In the genomic region with DNA sequence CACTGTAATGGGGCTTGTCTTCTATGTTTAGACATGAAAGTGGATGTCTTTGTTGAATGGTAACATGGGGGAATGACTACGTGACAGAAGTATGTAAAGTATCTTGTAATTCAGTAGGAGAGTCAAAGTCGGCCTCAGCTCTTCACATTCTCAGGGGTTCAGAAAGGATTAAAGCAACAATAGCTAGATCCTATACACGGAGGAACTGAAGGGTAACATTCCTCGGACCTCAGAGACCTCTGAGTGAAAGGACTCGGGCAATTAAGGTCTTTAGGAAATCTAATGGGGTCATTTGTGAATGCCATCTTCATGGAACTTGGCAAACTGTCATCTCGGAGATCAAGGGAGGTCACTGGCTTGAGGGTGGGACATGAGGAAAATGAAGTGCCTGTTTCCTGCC, we compare ENCODE assay signal across 15 mouse cellular contexts.
DNase-seq lines count a peak whose midpoint lies in the region; ATAC-seq and TF ChIP-seq lines count a peak whose summit lies in the region.
"Had no signal": no experiment of that assay in that cellular context is flagged by ENCODE, and none has a peak within 500 bp of the region (broad histone marks: within the 10 kb centered on the region; RNA-seq: fewer than 3 reads in every experiment).

No protein-coding gene starts in this region.

- H3K4me1 ChIP-seq in kidney, adult 2 months (ENCODE audit: control insufficient read depth, insufficient read depth, low read length), result no peaks in the 10 kb centered on the region
- no peaks in the 10 kb centered on the region for H3K4me1 ChIP-seq in kidney, embryonic 14.5 days (ENCODE audit: control insufficient read depth, insufficient read depth, low read length)
- peaks cover 6% of the 10 kb centered on the region; the same call in 1 of the 2 replicates for H3K4me1 ChIP-seq in midbrain, embryonic 11.5 days (ENCODE audit: control insufficient read depth, insufficient read depth, low read length)
- peaks cover 6% of the 10 kb centered on the region for H3K4me1 ChIP-seq in midbrain, embryonic 16.5 days (ENCODE audit: control insufficient read depth, insufficient read depth, low read length)
- H3K4me1 ChIP-seq in embryonic facial prominence, embryonic 13.5 days, result peaks cover 18% of the 10 kb centered on the region
- H3K4me1 ChIP-seq: intestine, embryonic 15.5 days; liver, embryonic 15.5 days had no signal

- no peak for ATAC-seq in kidney, embryonic 14.5 days (ENCODE audit: low FRiP score, low TSS enrichment)
- no peak for ATAC-seq in midbrain, embryonic 11.5 days (ENCODE audit: low FRiP score)
- ATAC-seq in midbrain, embryonic 16.5 days, result no peak
- ATAC-seq in embryonic facial prominence, embryonic 13.5 days (ENCODE audit: insufficient number of reproducible peaks, insufficient read depth, low FRiP score, low TSS enrichment, low read depth), result no peak
- no peak for ATAC-seq in megakaryocyte, adult 5-6 weeks (ENCODE audit: poor library complexity, severe bottlenecking)
- ATAC-seq: intestine, embryonic 15.5 days; midbrain, embryonic 15.5 days had no signal

- DNase-seq in kidney, adult 2 months, result peak; percentile 23
- peak; percentile 88 for DNase-seq in midbrain, embryonic 11.5 days (ENCODE audit: low spot score, missing footprints)
- no peak for DNase-seq in left cerebral cortex, postnatal 10 days (ENCODE audit: extremely low spot score in 1 of 2, low spot score in 2 of 2)
- DNase-seq: adrenal gland, adult 8-10 months; right cerebral cortex, adult 18-20 months had no signal

- no peaks in the 10 kb centered on the region for H3K36me3 ChIP-seq in kidney, adult 2 months (ENCODE audit: control insufficient read depth, insufficient read depth, low read length)
- H3K36me3 ChIP-seq in kidney, embryonic 14.5 days (ENCODE audit: control insufficient read depth, insufficient read depth, low read length), result no peaks in the 10 kb centered on the region
- H3K36me3 ChIP-seq in midbrain, embryonic 11.5 days (ENCODE audit: control insufficient read depth, insufficient read depth, low read length), result no peaks in the 10 kb centered on the region
- H3K36me3 ChIP-seq in midbrain, embryonic 16.5 days (ENCODE audit: control insufficient read depth, insufficient read depth, low read length), result no peaks in the 10 kb centered on the region
- H3K36me3 ChIP-seq in embryonic facial prominence, embryonic 13.5 days, result no peaks in the 10 kb centered on the region
- H3K36me3 ChIP-seq: intestine, embryonic 15.5 days; limb, embryonic 10.5 days; liver, embryonic 15.5 days; midbrain, embryonic 15.5 days; neural tube, embryonic 13.5 days had no signal

- H3K27me3 ChIP-seq in kidney, adult 2 months (replicated peaks; ENCODE audit: control insufficient read depth, insufficient read depth, low read length), result no peaks in the 10 kb centered on the region
- no peaks in the 10 kb centered on the region for H3K27me3 ChIP-seq in kidney, embryonic 14.5 days (ENCODE audit: control insufficient read depth, insufficient read depth, low read length)
- peaks cover 2% of the 10 kb centered on the region; the same call in 1 of the 2 replicates for H3K27me3 ChIP-seq in midbrain, embryonic 11.5 days (ENCODE audit: control insufficient read depth, insufficient read depth, low read length)
- H3K27me3 ChIP-seq in midbrain, embryonic 16.5 days (ENCODE audit: control insufficient read depth, insufficient read depth, low read depth, low read length), result no peaks in the 10 kb centered on the region
- no peaks in the 10 kb centered on the region for H3K27me3 ChIP-seq in embryonic facial prominence, embryonic 13.5 days
- H3K27me3 ChIP-seq: CH12.LX; intestine, embryonic 15.5 days; liver, embryonic 15.5 days; midbrain, embryonic 15.5 days; neural tube, embryonic 13.5 days had no signal

- TF ChIP-seq POLR2A in kidney, adult 2 months (IDR thresholded peaks at IDR 0.05; ENCODE audit: low read depth, low read length), result no peak

- H3K9ac ChIP-seq in kidney, embryonic 14.5 days (ENCODE audit: low read depth, low read length), result no peak overlapping the region
- H3K9ac ChIP-seq in midbrain, embryonic 11.5 days (ENCODE audit: low read length), result no peak overlapping the region
- H3K9ac ChIP-seq in midbrain, embryonic 16.5 days (ENCODE audit: low read depth, low read length), result no peak overlapping the region
- H3K9ac ChIP-seq in embryonic facial prominence, embryonic 13.5 days, result no peak overlapping the region
- H3K9ac ChIP-seq: intestine, embryonic 15.5 days; liver, embryonic 15.5 days; midbrain, embryonic 15.5 days; neural tube, embryonic 13.5 days had no signal

- WGBS in kidney, adult 2 months, result 15% methylated on average over 6 of the region's 6 CpGs
- WGBS in kidney, embryonic 14.5 days, result 21% methylated on average over 6 of the region's 6 CpGs
- 4% methylated on average over 6 of the region's 6 CpGs for WGBS in midbrain, embryonic 11.5 days
- 3% methylated on average over 6 of the region's 6 CpGs for WGBS in midbrain, embryonic 16.5 days
- 14% methylated on average over 6 of the region's 6 CpGs for WGBS in embryonic facial prominence, embryonic 13.5 days

- H3K4me2 ChIP-seq in kidney, embryonic 14.5 days (replicated peaks; ENCODE audit: low read depth, low read length), result no peak overlapping the region
- H3K4me2 ChIP-seq in midbrain, embryonic 11.5 days, result no peak overlapping the region
- no peak overlapping the region; the same call in 1 of the 2 replicates for H3K4me2 ChIP-seq in midbrain, embryonic 16.5 days (ENCODE audit: low read length)
- peak overlapping the region; percentile 18; the same call in 1 of the 2 replicates for H3K4me2 ChIP-seq in embryonic facial prominence, embryonic 13.5 days
- H3K4me2 ChIP-seq: intestine, embryonic 15.5 days; liver, embryonic 15.5 days; midbrain, embryonic 15.5 days; neural tube, embryonic 13.5 days had no signal

- H3K27ac ChIP-seq in kidney, adult 2 months (ENCODE audit: insufficient read depth, low read depth, low read length), result no peak overlapping the region
- H3K27ac ChIP-seq in kidney, embryonic 14.5 days (ENCODE audit: low read depth, low read length), result no peak overlapping the region
- H3K27ac ChIP-seq in midbrain, embryonic 11.5 days (ENCODE audit: low read depth, low read length), result no peak overlapping the region
- H3K27ac ChIP-seq in midbrain, embryonic 16.5 days (ENCODE audit: low read length), result no peak overlapping the region
- H3K27ac ChIP-seq in embryonic facial prominence, embryonic 13.5 days, result peak overlapping the region; percentile 17; the same call in 1 of the 2 replicates
- H3K27ac ChIP-seq: intestine, embryonic 15.5 days; limb, embryonic 10.5 days; liver, embryonic 15.5 days; midbrain, embryonic 15.5 days; neural tube, embryonic 13.5 days had no signal

- no peaks in the 10 kb centered on the region for H3K9me3 ChIP-seq in kidney, embryonic 14.5 days (ENCODE audit: control insufficient read depth, low read length)
- H3K9me3 ChIP-seq in midbrain, embryonic 11.5 days (ENCODE audit: control insufficient read depth, low read length), result no peaks in the 10 kb centered on the region
- no peaks in the 10 kb centered on the region for H3K9me3 ChIP-seq in midbrain, embryonic 16.5 days (replicated peaks; ENCODE audit: control insufficient read depth, low read length, poor library complexity, severe bottlenecking)
- H3K9me3 ChIP-seq in embryonic facial prominence, embryonic 13.5 days, result no peaks in the 10 kb centered on the region
- H3K9me3 ChIP-seq: intestine, embryonic 15.5 days; limb, embryonic 10.5 days; liver, embryonic 15.5 days; midbrain, embryonic 15.5 days; neural tube, embryonic 13.5 days had no signal

- TF ChIP-seq CTCF in kidney, adult 2 months (conservative IDR thresholded peaks at IDR 0.05; ENCODE audit: insufficient read depth, insufficient read length, low read depth, low read length), result no peak

- intact Hi-C loops in left cerebral cortex, postnatal 10 days (cut with DNase I), result no loop called here

- no peak overlapping the region for H3K4me3 ChIP-seq in kidney, adult 2 months (ENCODE audit: insufficient read depth, low read depth, low read length)
- no peak overlapping the region for H3K4me3 ChIP-seq in kidney, embryonic 14.5 days (ENCODE audit: low read length)
- H3K4me3 ChIP-seq in midbrain, embryonic 11.5 days (ENCODE audit: low read depth, low read length), result no peak overlapping the region
- no peak overlapping the region for H3K4me3 ChIP-seq in midbrain, embryonic 16.5 days (ENCODE audit: low read depth, low read length)
- no peak overlapping the region for H3K4me3 ChIP-seq in embryonic facial prominence, embryonic 13.5 days
- H3K4me3 ChIP-seq: intestine, embryonic 15.5 days; limb, embryonic 10.5 days; liver, embryonic 15.5 days; midbrain, embryonic 15.5 days; neural tube, embryonic 13.5 days had no signal

Comparison
In these comparisons a context has a peak if more than half of its experiments do, and no peak if none do; other contexts are left out.
1. DNase-seq: peak in kidney, adult 2 months (single experiment) and midbrain, embryonic 11.5 days (single experiment); none in left cerebral cortex, postnatal 10 days (0 of 2).